Mouse (Mus musculus) midbrain, embryonic 11.5 days (tissue): ENCODE data around the gene Pcgf1. TPM values are rescaled to one million over a fixed set of nuclear protein-coding genes. Genes with fewer than 3 reads are reported as not detected.

Experiments used
- ATAC-seq: fragments of 200-750 bp; cut with Nextera tagmentation; 2 replicates; pipeline ENCODE4 v1.8.0; 2017; ENCODE audit warnings: moderate TSS enrichment, moderate library complexity; ENCODE audit not compliant: low FRiP score
- DNase-seq: peaks from one replicate; pipeline ENCODE4 v3.0.0; 2015; ENCODE audit warnings: low spot score; ENCODE audit errors: missing footprints
- H3K27ac ChIP-seq: fragments of 300-500 bp; sonication (generic); 2 replicates; pipeline ENCODE4 v1.5.1; 2014; ENCODE audit warnings: low read depth, low read length
- H3K27me3 ChIP-seq: fragments of 300-500 bp; sonication (generic); 2 replicates; pipeline ENCODE4 v1.6.1; 2014; ENCODE audit warnings: mild to moderate bottlenecking, low read length, moderate library complexity, mixed read lengths; ENCODE audit not compliant: control insufficient read depth, insufficient read depth
- H3K36me3 ChIP-seq: fragments of 300-500 bp; sonication (generic); 2 replicates; pipeline ENCODE4 v1.6.1; 2014; ENCODE audit warnings: mild to moderate bottlenecking, low read length, moderate library complexity, mixed read lengths; ENCODE audit not compliant: control insufficient read depth, insufficient read depth
- H3K4me1 ChIP-seq: fragments of 300-500 bp; sonication (generic); 2 replicates; pipeline ENCODE4 v1.6.1; 2014; ENCODE audit warnings: low read length; ENCODE audit not compliant: control insufficient read depth, insufficient read depth
- H3K4me2 ChIP-seq: fragments of 300-500 bp; sonication (generic); 2 replicates; pipeline ENCODE4 v1.6.1; 2014; ENCODE audit warnings: mild to moderate bottlenecking, moderate library complexity
- H3K4me3 ChIP-seq: fragments of 300-500 bp; sonication (generic); 2 replicates; pipeline ENCODE4 v1.5.1; 2014; ENCODE audit warnings: low read depth, low read length
- H3K9ac ChIP-seq: fragments of 300-500 bp; sonication (generic); 2 replicates; pipeline ENCODE4 v1.6.1; 2014; ENCODE audit warnings: low read length
- H3K9me3 ChIP-seq: fragments of 300-500 bp; sonication (generic); 2 replicates; pipeline ENCODE4 v1.6.1; 2016; ENCODE audit warnings: low read length; ENCODE audit not compliant: control insufficient read depth
- WGBS: fragments of 180-500 bp; shearing (Covaris S2); extraction: QIAGEN DNeasy Blood & Tissue Kit; methylation state at CpG from one replicate; pipeline ENCODE4 v1.1.7; 2014; 5-methylcytosine and 5-hydroxymethylcytosine counted together
- polyA plus RNA-seq: library from polyadenylated mRNA; unstranded; fragments of >200 nt; fragmentation: Nextera tagmentation; extraction: Ambion mirVana; gene quantifications from 2 replicates; pipeline ENCODE4 v1.2.1, GENCODE M21; 2014

Gene Pcgf1
- 31.5 and 35.5 TPM in 2 replicates for polyA plus RNA-seq

DNA sequence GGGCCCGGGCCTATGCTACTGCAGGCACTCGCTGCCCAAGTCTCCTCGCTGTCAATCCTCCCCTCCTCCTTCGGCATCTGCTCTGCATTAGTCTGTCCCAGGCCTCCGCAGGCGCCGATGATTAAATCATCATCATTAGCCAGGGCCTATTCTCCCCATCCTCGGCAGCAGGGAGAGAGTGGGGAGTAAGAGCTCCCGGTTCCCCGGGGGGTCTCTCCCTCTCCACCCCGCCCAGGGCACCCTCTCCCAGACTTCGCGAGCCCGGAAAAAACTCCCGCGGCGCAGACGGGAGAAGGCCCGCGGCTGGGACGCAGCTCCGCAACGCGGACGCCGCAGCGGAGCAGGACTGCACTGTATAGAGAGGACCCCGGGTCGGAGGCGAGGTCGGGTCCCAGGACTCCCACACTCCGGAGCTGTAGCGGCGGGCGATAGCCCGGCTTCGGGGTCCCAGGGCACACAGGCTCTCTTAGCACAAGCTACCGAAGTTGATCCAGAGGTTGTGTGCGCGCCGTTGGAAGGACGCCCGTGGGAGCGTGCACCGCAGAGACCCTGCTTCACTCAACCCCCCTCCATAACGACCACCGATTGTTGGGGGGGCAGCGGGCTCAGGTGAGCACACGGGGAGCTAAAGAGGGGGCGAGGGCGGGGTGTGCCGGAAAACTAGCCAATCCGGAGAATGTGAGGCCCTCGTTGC is at the start of gene Pcgf1:
TSS of gene Pcgf1 (plus strand) at position 240 of the 694 bp plus-strand sequence.
- H3K4me1 ChIP-seq = peaks cover 11% of the 10 kb centered on the region
- H3K9me3 ChIP-seq = no peaks in the 10 kb centered on the region
- H3K9ac ChIP-seq = peak within 1 kb of the TSS; percentile 80
- ATAC-seq (peak; percentile 82), DNase-seq (no peak)
- peak within 1 kb of the TSS; percentile 76 for H3K4me3 ChIP-seq
- peak within 1 kb of the TSS; percentile 61; the same call in 1 of the 2 replicates for H3K27ac ChIP-seq
- peaks cover 38% of the 10 kb centered on the region for H3K27me3 ChIP-seq
- H3K4me2 ChIP-seq = peak within 1 kb of the TSS; percentile 80
- H3K36me3 ChIP-seq = peaks cover 5% of the 10 kb centered on the region; the same call in 1 of the 2 replicates
- WGBS = under 1% methylated on average over 54 of the region's 54 CpGs

DNA sequence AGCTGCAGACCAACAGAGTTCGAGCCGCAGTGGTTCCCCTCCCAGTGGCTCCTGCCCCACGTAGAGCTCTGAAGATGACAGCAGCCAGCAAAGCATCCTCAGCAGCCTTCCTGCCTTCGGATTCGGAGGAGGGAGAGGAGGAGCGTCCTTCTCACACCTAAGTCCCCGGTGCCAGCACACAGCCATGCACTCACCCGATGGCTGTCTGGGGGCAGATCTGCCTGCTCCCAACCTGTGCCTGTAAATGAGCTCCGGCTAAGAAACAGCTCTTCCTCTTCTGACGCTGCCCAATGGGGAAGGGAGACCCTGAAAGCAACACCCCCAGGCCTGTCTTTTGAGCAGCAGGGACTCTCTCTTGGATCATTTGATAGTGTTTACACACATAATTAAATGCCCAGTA is 47.9 kb upstream of the Pcgf1 start:
- no peak overlapping the region for H3K4me2 ChIP-seq
- no peaks in the 10 kb centered on the region for H3K9me3 ChIP-seq
- peaks cover 32% of the 10 kb centered on the region for H3K27me3 ChIP-seq
- H3K9ac ChIP-seq = no peak overlapping the region
- no peak for DNase-seq
- no peak overlapping the region for H3K27ac ChIP-seq
- 16% methylated on average over 10 of the region's 10 CpGs for WGBS
- no peak for ATAC-seq
- H3K4me1 ChIP-seq = peaks cover 17% of the 10 kb centered on the region
- no peak overlapping the region for H3K4me3 ChIP-seq
- no peaks in the 10 kb centered on the region for H3K36me3 ChIP-seq

DNA sequence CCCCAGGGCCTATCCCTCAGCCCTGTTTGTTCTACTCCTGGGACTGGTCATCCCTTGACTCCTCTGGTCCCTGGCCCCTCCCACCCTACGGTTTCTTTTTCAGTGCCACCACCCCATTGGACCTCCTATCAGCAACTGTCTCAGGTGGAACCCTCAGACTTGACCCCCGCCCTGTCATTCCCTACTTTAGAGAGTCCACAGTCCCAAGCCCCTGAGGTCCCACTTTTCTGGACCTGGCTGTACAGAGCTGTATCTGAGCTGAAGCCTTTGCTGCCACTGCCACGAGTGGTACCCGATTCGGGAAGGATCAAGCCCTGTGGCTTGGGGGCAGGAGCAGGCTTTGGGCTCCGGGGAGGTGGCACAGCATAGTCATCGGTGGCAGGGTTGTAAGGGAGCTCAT is 46.6 kb upstream of the Pcgf1 start:
- no peak for DNase-seq
- H3K4me1 ChIP-seq = peaks cover 20% of the 10 kb centered on the region
- no peak overlapping the region for H3K27ac ChIP-seq
- 59% methylated on average over 7 of the region's 7 CpGs for WGBS
- no peak overlapping the region for H3K9ac ChIP-seq
- H3K4me3 ChIP-seq = no peak overlapping the region
- ATAC-seq = no peak
- no peaks in the 10 kb centered on the region for H3K9me3 ChIP-seq
- no peaks in the 10 kb centered on the region for H3K36me3 ChIP-seq
- no peak overlapping the region for H3K4me2 ChIP-seq
- H3K27me3 ChIP-seq = peaks cover 32% of the 10 kb centered on the region

DNA sequence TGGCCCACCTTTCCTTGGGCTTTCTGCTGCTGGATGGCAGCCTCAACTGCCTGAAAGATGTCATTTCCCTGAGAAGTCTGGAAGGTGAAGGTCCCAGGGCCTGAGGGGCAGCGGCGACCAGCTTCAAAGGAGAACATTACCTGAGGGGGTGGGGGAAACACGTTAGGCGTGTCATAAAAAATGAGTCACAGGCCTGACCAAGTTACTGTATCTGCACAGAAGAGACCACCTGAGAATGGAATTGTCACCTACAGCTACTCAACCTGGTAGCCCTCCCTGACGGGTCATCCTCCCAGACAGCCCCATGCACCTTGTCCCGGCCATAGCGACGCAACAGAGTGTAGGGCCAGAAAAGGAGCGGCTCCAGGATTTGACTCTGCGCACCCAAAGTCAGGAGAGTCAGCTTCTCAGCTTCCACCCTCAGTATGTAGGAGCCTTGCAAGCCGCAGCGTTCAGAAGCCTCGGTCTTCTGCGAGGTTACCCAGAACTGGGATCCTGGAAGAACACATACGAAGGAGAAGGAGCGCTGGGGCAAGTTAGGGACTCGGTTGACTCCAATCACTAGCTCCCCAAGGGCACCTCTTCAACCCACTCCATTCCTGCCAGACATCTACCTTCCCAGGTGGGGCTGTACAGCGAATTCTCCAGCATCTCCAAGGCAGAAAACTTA is 45.6 kb upstream of the Pcgf1 start:
- ATAC-seq = no peak
- peak overlapping the region; percentile 52 for H3K4me3 ChIP-seq
- peaks cover 32% of the 10 kb centered on the region for H3K27me3 ChIP-seq
- DNase-seq = no peak
- peaks cover 20% of the 10 kb centered on the region for H3K4me1 ChIP-seq
- peak overlapping the region; percentile 55; the same call in 1 of the 2 replicates for H3K9ac ChIP-seq
- no peaks in the 10 kb centered on the region for H3K9me3 ChIP-seq
- WGBS = 15% methylated on average over 18 of the region's 18 CpGs
- H3K36me3 ChIP-seq = no peaks in the 10 kb centered on the region
- peak overlapping the region; percentile 85 for H3K4me2 ChIP-seq
- H3K27ac ChIP-seq = no peak overlapping the region

DNA sequence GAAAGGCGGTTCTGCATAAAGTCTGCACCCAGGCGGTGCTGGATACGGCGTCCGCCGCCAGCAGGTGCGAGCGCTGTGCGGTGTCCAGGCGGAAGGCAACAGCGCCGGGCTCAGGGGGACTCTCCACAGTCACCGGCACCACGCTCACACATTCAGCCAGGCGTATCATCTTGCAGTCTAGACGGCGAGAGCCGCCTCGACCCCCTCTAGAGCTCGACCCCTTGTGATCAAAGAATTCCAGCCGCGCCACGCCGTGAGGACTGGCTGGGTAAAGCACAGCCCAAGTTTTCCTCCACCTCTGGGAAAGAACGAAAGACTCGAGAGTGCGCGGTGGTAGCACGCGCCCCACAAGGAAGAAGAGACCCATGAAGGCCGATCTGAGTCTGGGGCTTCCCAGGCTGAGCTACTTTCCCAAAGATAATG is 44.9 kb upstream of the Pcgf1 start:
- WGBS = under 1% methylated on average over 31 of the region's 31 CpGs
- Histone ChIP-seq H3K36me3 (no peaks in the 10 kb centered on the region), H3K9ac (peak overlapping the region; percentile 55), H3K4me1 (peaks cover 20% of the 10 kb centered on the region), H3K4me3 (peak overlapping the region; percentile 52), H3K4me2 (peak overlapping the region; percentile 85), H3K27ac (no peak overlapping the region), H3K27me3 (peaks cover 32% of the 10 kb centered on the region), H3K9me3 (no peaks in the 10 kb centered on the region)
- DNase-seq = peak; percentile 97
- ATAC-seq = peak; percentile 53

GRCm38 (mm10) chr6:83033249-83034185 is 44.2 kb upstream of the Pcgf1 start, which contains the start of the genes Dok1 and Loxl3:
Dok1 (minus strand) TSS chr6:83033471.
Loxl3 (plus strand) TSS chr6:83034173.
- peak within 1 kb of the TSS; percentile 55 for H3K9ac ChIP-seq
- H3K27me3 ChIP-seq = peaks cover 32% of the 10 kb centered on the region
- peak within 1 kb of the TSS; percentile 20; the same call in 1 of the 2 replicates for H3K27ac ChIP-seq
- ATAC-seq = peak; percentile 83
- peak within 1 kb of the TSS; percentile 85 for H3K4me2 ChIP-seq
- H3K4me3 ChIP-seq = peak within 1 kb of the TSS; percentile 52
- WGBS = under 1% methylated on average over 51 of the region's 51 CpGs
- no peaks in the 10 kb centered on the region for H3K36me3 ChIP-seq
- peaks cover 24% of the 10 kb centered on the region for H3K4me1 ChIP-seq
- H3K9me3 ChIP-seq = no peaks in the 10 kb centered on the region
- peak; percentile 98 for DNase-seq

DNA sequence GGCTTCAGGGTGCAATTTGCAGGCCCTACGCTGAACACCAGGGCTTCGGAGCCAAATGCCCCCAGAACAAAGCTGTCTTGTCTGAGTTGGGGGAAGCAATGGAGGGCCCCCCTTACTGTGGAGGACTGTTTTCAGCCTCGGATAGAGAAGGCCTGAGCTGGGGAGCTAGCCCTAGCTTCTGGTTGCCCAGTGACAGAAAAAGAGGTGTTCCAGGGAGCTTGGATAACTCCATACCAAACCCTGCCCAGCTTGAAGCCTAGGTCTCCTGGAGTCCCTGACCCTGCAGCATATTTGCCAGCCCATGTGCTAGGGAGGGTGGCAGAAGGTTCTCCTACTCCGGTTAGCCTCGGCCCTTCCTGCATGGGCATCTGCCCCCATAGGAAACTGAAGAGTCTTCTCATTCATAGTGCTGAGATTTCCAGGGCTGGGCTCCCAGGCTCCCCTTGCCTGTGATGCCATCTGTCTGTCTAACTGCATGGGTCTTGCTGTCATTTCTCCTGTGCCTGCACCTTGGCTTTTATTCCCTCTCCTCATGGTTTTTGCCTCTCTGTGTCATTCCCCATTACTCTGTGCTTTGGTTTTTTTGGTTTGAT is 43.1 kb upstream of the Pcgf1 start:
- WGBS = 20% methylated on average over 5 of the region's 5 CpGs
- ATAC-seq (no peak), DNase-seq (peak; percentile 86)
- Histone ChIP-seq H3K4me2 (peak overlapping the region; percentile 85), H3K36me3 (no peaks in the 10 kb centered on the region), H3K9me3 (no peaks in the 10 kb centered on the region), H3K4me3 (peak overlapping the region; percentile 52), H3K4me1 (peaks cover 27% of the 10 kb centered on the region), H3K27ac (no peak overlapping the region), H3K9ac (peak overlapping the region; percentile 55; the same call in 1 of the 2 replicates), H3K27me3 (peaks cover 32% of the 10 kb centered on the region)

DNA sequence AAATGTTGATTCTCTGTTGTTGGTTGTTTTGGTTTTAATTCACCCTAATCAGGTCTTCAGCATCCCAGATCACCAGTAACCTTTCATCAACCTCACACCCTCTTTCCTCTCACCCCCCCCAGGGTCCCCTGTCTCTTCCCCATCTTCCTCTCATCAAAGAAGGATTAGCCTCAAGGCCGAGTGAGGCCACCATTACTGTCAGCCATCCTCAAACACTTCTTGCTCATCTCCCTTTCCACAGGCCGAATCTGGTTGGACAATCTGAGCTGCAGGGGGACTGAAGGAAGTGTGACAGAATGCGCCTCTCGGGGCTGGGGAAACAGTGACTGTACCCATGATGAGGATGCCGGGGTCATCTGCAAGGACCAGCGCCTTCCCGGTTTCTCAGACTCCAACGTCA is 40.5 kb upstream of the Pcgf1 start:
- Histone ChIP-seq H3K27ac (no peak overlapping the region), H3K9me3 (no peaks in the 10 kb centered on the region), H3K9ac (no peak overlapping the region), H3K4me1 (peaks cover 25% of the 10 kb centered on the region), H3K4me3 (no peak overlapping the region), H3K36me3 (no peaks in the 10 kb centered on the region), H3K27me3 (peaks cover 7% of the 10 kb centered on the region), H3K4me2 (no peak overlapping the region)
- ATAC-seq (no peak), DNase-seq (no peak)
- WGBS = 74% methylated on average over 8 of the region's 8 CpGs
